Mouse (Mus musculus): ENCODE measurements at regions not wholly inside any gene's neighbourhood (a gene's known extent, or its start where the extent isn't known, plus 50 kb on each side); places are given as distances from the start of the nearest gene placed in this dataset.
A peak's percentile ranks its signal among the peaks of the same experiment; 100 is the strongest.
"Not testable (repeated sequence)": the region's sequence is repeated elsewhere in the genome, so short reads cannot be mapped to it uniquely, and the experiment has no call there.

GRCm38 (mm10) chr4:79670203-79670891, 1163.6 kb upstream of the Tyrp1 start:
- H3K27ac ChIP-seq (ENCODE audit: low read depth, low read length), result no peak overlapping the region; the same call in 1 of the 2 replicates
- H3K4me2 ChIP-seq (ENCODE audit: low read length), result no peak overlapping the region
- no peaks in the 10 kb centered on the region for H3K36me3 ChIP-seq (ENCODE audit: control insufficient read depth, insufficient read depth, low read length)
- H3K9me3 ChIP-seq (replicated peaks; ENCODE audit: control insufficient read depth, low read length), result no peaks in the 10 kb centered on the region
- DNase-seq (ENCODE audit: low spot score), result peak; percentile 71
- H3K27me3 ChIP-seq (replicated peaks; ENCODE audit: control insufficient read depth, insufficient read depth, low read length), result no peaks in the 10 kb centered on the region
- no peaks in the 10 kb centered on the region for H3K4me1 ChIP-seq (ENCODE audit: control insufficient read depth, insufficient read depth, low read length)
- WGBS, result 75% methylated on average over 3 of the region's 3 CpGs
- no peak overlapping the region for H3K9ac ChIP-seq (ENCODE audit: low read length)
- ATAC-seq, result peak; percentile 81
- no peak overlapping the region for H3K4me3 ChIP-seq (ENCODE audit: low read depth, low read length)

- no peaks in the 10 kb centered on the region for H3K36me3 ChIP-seq (ENCODE audit: control insufficient read depth, insufficient read depth, low read length)
- no peak overlapping the region for H3K27ac ChIP-seq (ENCODE audit: low read depth, low read length)
- H3K4me2 ChIP-seq (ENCODE audit: low read length), result no peak overlapping the region
- no peaks in the 10 kb centered on the region for H3K9me3 ChIP-seq (replicated peaks; ENCODE audit: control insufficient read depth, low read length)
- no peak overlapping the region for H3K4me3 ChIP-seq (ENCODE audit: low read depth, low read length)
- DNase-seq (ENCODE audit: low spot score) (peak; percentile 48), ATAC-seq (peak; percentile 50; the same call in 1 of the 2 replicates)
- H3K4me1 ChIP-seq (ENCODE audit: control insufficient read depth, insufficient read depth, low read length), result no peaks in the 10 kb centered on the region; the same call in 1 of the 2 replicates
- 65% methylated on average over 11 of the region's 11 CpGs for WGBS
- no peak overlapping the region for H3K9ac ChIP-seq (ENCODE audit: low read length)
- H3K27me3 ChIP-seq (replicated peaks; ENCODE audit: control insufficient read depth, insufficient read depth, low read length), result no peaks in the 10 kb centered on the region
Observed at GRCm38 (mm10) chr4:79694787-79695763, 1138.8 kb upstream of the Tyrp1 start.

- not testable (repeated sequence) for H3K36me3 ChIP-seq (ENCODE audit: control insufficient read depth, insufficient read depth, low read length); H3K9me3 ChIP-seq (replicated peaks; ENCODE audit: control insufficient read depth, low read length); H3K4me1 ChIP-seq (ENCODE audit: control insufficient read depth, insufficient read depth, low read length); H3K27ac ChIP-seq (ENCODE audit: low read depth, low read length); H3K9ac ChIP-seq (ENCODE audit: low read length); ATAC-seq; H3K4me2 ChIP-seq (ENCODE audit: low read length); H3K27me3 ChIP-seq (replicated peaks; ENCODE audit: control insufficient read depth, insufficient read depth, low read length); DNase-seq (ENCODE audit: low spot score); H3K4me3 ChIP-seq (ENCODE audit: low read depth, low read length)
- 93% methylated on average over 13 of the region's 14 CpGs for WGBS
Observed at GRCm38 (mm10) chr4:79720915-79721314, 1113.0 kb upstream of the Tyrp1 start.

GRCm38 (mm10) chr4:79724103-79724502, 1109.8 kb upstream of the Tyrp1 start:
- Histone ChIP-seq H3K4me3 (ENCODE audit: low read depth, low read length) (no peak overlapping the region), H3K4me2 (ENCODE audit: low read length) (no peak overlapping the region), H3K36me3 (ENCODE audit: control insufficient read depth, insufficient read depth, low read length) (no peaks in the 10 kb centered on the region), H3K9ac (ENCODE audit: low read length) (no peak overlapping the region), H3K27ac (ENCODE audit: low read depth, low read length) (no peak overlapping the region), H3K9me3 (replicated peaks; ENCODE audit: control insufficient read depth, low read length) (no peaks in the 10 kb centered on the region), H3K4me1 (ENCODE audit: control insufficient read depth, insufficient read depth, low read length) (no peaks in the 10 kb centered on the region), H3K27me3 (replicated peaks; ENCODE audit: control insufficient read depth, insufficient read depth, low read length) (no peaks in the 10 kb centered on the region)
- DNase-seq (ENCODE audit: low spot score) (no peak), ATAC-seq (no peak)
- 48% methylated on average over 1 of the region's 1 CpGs for WGBS

GRCm38 (mm10) chr4:79740925-79741560, 1092.9 kb upstream of the Tyrp1 start:
- no peak for ATAC-seq
- H3K27ac ChIP-seq (ENCODE audit: low read depth, low read length), result no peak overlapping the region
- H3K27me3 ChIP-seq (replicated peaks; ENCODE audit: control insufficient read depth, insufficient read depth, low read length), result no peaks in the 10 kb centered on the region
- H3K9ac ChIP-seq (ENCODE audit: low read length), result no peak overlapping the region
- H3K4me1 ChIP-seq (ENCODE audit: control insufficient read depth, insufficient read depth, low read length), result no peaks in the 10 kb centered on the region
- 39% methylated on average over 1 of the region's 1 CpGs for WGBS
- H3K36me3 ChIP-seq (ENCODE audit: control insufficient read depth, insufficient read depth, low read length), result no peaks in the 10 kb centered on the region
- H3K4me2 ChIP-seq (ENCODE audit: low read length), result no peak overlapping the region
- no peaks in the 10 kb centered on the region for H3K9me3 ChIP-seq (replicated peaks; ENCODE audit: control insufficient read depth, low read length)
- DNase-seq (ENCODE audit: low spot score), result peak; percentile 33
- H3K4me3 ChIP-seq (ENCODE audit: low read depth, low read length), result no peak overlapping the region
